Mouse (Mus musculus): ENCODE results near the gene Nadk2. TPM values are rescaled to one million over a fixed set of nuclear protein-coding genes. Genes with fewer than 3 reads are reported as not detected.

Nadk2 gene
- total RNA-seq, 4 experiments from 2014 or later = 30.8 to 41.8 (median 37.9) TPM

GRCm38 (mm10) chr15:9087895-9088682, 17.0 kb downstream of the Nadk2 start:
- no peak for DNase-seq (ENCODE audit: low spot score in 2 of 2)

- no peak for DNase-seq (ENCODE audit: low spot score in 2 of 2)
These were observed 17.6 kb downstream of the Nadk2 start for GRCm38 (mm10) chr15:9088683-9089072.

GRCm38 (mm10) chr15:9089136-9089720, 18.2 kb downstream of the Nadk2 start:
- DNase-seq (ENCODE audit: low spot score in 2 of 2) = no peak

- no peak for DNase-seq (ENCODE audit: low spot score in 2 of 2)
These were observed 19.6 kb downstream of the Nadk2 start for GRCm38 (mm10) chr15:9090662-9091061.

GRCm38 (mm10) chr15:9093598-9094365, 22.7 kb downstream of the Nadk2 start:
- DNase-seq (ENCODE audit: low spot score in 2 of 2) = no peak

- no peak for DNase-seq (ENCODE audit: low spot score in 2 of 2)
These were observed 23.3 kb downstream of the Nadk2 start for GRCm38 (mm10) chr15:9094366-9094750.

GRCm38 (mm10) chr15:9096865-9097264, 25.8 kb downstream of the Nadk2 start:
- DNase-seq (ENCODE audit: low spot score in 2 of 2) = no peak

GRCm38 (mm10) chr15:9100446-9101077, 29.5 kb downstream of the Nadk2 start:
- no peak for DNase-seq (ENCODE audit: low spot score in 2 of 2)

GRCm38 (mm10) chr15:9106303-9107074, 35.4 kb downstream of the Nadk2 start:
- DNase-seq (ENCODE audit: low spot score in 2 of 2) = no peak

GRCm38 (mm10) chr15:9110526-9111347, 39.7 kb downstream of the Nadk2 start:
- DNase-seq (ENCODE audit: low spot score in 2 of 2) = no peak

GRCm38 (mm10) chr15:9111648-9112047, 40.6 kb downstream of the Nadk2 start:
- DNase-seq (ENCODE audit: low spot score in 2 of 2) = no peak

- no peak for DNase-seq (ENCODE audit: low spot score in 2 of 2)
These were observed 42.5 kb downstream of the Nadk2 start for GRCm38 (mm10) chr15:9113556-9113955.

GRCm38 (mm10) chr15:9114131-9114530, 43.1 kb downstream of the Nadk2 start:
- DNase-seq (ENCODE audit: low spot score in 2 of 2) = no peak

- no peak for DNase-seq (ENCODE audit: low spot score in 2 of 2)
These were observed 43.5 kb downstream of the Nadk2 start for GRCm38 (mm10) chr15:9114599-9114998.

GRCm38 (mm10) chr15:9118852-9119251, 47.8 kb downstream of the Nadk2 start:
- DNase-seq (ENCODE audit: low spot score in 2 of 2) = no peak

- no peak for DNase-seq (ENCODE audit: low spot score in 2 of 2)
These were observed 49.0 kb downstream of the Nadk2 start for GRCm38 (mm10) chr15:9120081-9120480.

- no peak for DNase-seq (ENCODE audit: low spot score in 2 of 2)
These were observed 51.9 kb downstream of the Nadk2 start for GRCm38 (mm10) chr15:9122989-9123388.

GRCm38 (mm10) chr15:9124856-9125255, 53.8 kb downstream of the Nadk2 start:
- no peak for DNase-seq (ENCODE audit: low spot score in 2 of 2)

GRCm38 (mm10) chr15:9127051-9127791, 56.2 kb downstream of the Nadk2 start:
- DNase-seq (ENCODE audit: low spot score in 2 of 2) = no peak

Data from gastrocnemius, adult 8-10 months (tissue).